Mouse (Mus musculus): ENCODE measurements around the gene Olfr243.
"Not testable (repeated sequence)": the region's sequence is repeated elsewhere in the genome, so short reads cannot be mapped to it uniquely, and the experiment has no call there.

Olfr243 gene
- long read RNA-seq, experiment 1, result 0 reads
- long read RNA-seq, experiment 2, result 0 reads

DNA sequence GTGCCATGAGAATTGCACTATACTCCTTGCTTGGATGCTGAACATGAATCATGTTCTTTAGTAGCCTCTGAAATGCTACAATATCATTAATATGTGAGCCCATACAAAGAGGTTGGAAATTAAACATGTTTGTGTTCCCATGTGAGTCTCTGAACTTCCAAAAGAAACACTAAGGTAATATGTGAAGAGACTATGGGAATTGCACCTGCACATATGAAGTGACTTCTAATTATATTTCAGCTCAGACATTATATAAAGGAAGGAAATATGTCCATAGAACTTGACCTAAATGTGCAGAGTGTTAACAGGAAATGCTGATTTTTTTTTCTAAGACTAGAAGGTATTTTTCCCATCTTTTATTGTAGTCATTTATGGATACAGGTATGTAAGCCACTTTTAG lies at the start of gene Olfr243:
Gene Olfr243, plus strand, starts transcription at position 301 of the 400 bp plus-strand sequence.
- intact Hi-C loops (cut with DNase I), result no loop called here

DNA sequence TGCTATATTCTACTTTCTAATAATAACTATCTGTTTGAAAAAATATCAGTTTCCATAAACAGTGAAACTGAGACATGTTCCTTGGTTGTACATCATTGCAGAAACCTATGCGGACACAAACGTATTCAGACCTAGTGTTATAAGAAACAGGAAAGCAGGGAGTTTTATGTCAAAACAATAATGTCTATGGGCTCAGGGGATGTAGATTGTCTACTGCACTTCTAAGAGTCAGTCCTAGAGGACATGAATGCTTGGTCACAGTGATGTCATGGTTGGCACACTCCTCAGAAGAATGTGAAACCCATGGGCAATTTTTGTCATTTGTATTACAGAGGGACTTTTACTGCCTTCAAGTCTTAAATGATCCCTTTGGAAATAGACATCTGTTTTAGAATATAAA lies 43.4 kb upstream of the Olfr243 start, which contains the start of gene Olfr624:
Gene Olfr624, minus strand, starts transcription at position 101 of the 400 bp plus-strand sequence.
- intact Hi-C loops (cut with DNase I), result no loop called here

DNA sequence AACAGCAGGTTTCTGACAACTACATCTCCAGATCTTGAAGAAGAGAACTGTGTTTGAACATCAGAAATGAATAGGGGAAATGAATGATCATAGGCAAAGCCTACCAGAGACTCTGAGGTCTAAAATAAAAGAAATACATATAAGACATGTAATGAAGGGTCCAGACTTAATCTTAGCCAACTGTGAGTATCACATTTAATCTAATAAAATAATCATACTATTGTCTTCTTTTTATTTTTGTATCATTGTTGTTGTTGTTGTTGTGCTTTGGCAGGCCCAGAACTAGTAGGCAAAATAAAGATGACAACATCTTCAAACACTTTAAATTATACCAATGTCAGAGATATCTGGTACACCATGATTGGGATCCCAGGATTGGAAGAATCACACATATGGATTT lies 32.1 kb upstream of the Olfr243 start, which contains the start of gene Olfr625-ps1:
Gene Olfr625-ps1, plus strand, starts transcription at position 301 of the 400 bp plus-strand sequence.
- intact Hi-C loops (cut with DNase I), result no loop called here

DNA sequence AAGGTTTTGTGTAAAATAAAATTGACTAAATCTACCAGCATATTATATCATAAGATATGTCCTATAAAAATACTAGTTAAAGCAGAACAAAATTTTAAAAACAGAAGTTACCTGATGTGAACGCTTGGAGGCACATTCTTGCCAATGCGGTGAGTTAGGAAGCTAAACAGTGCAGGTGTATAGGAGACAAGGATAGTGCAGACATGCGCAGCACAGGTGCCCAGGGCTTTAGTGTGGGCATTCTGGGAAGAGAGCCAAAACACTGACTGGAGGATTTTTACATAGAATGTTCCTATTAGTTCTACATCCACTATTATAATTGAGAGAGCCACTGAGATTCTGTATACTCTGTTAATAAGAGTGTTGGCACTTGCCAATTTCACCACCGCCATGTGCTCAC lies 15.0 kb upstream of the Olfr243 start:
- intact Hi-C loops (cut with DNase I), result no loop called here

DNA sequence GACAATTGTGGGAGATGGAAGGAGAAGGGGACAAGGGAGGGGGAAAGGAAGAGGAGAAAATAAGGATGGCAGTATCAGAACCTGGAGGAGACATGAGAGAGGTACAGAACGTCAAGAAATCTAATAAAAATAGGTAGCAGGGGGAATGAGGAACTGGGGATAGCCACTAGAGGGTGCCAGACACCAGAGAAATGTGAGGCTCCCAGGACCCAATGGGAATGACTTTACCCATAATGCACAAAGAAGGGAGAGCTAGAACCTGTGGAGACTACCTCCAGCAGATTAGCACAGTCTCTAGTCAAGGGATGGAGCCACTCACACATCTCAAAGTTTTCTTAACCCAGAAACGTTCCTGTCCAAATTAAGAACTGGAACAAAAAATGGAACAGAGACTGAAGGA lies 2.4 kb upstream of the Olfr243 start:
- intact Hi-C loops (cut with DNase I), result no loop called here

DNA sequence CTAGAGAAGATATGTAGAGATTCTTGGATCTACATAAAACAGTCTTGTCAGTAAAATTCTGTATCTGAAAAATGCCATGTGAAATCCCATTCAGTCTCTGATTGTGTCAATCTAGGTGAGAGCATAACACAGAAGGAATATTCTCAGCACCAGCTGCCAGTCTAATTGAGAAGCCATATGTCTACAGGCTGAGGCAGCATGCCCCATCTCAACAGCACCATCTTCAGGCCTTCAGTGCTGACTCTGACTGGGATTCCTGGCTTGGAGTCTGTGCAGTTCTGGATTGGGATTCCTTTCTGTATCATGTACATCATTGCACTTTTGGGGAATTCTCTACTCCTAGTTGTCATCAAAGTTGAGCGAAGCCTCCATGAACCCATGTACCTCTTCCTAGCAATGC lies 1.9 kb downstream of the Olfr243 start:
- intact Hi-C loops (cut with DNase I), result not testable (repeated sequence)

DNA sequence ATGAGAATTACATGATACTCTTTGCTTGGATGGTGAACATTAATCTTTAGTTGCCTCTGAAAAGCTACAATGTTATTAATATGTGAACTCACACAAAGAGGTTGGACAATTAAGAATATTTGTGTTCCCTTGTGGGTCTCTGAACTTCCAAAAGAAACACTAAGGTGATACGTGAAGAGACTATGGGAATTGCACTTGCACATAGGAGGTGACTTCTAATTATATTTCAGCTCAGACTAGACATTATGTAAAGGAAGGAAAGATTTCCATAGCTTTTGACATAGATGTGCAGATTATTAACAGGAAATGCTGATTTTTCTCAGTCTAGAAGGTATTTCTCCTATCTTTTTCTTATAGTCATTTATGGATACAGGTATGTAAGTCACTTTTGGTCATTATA lies 15.6 kb downstream of the Olfr243 start, which contains the start of gene Olfr628:
Gene Olfr628, plus strand, starts transcription at position 301 of the 400 bp plus-strand sequence.
- intact Hi-C loops (cut with DNase I), result no loop called here

DNA sequence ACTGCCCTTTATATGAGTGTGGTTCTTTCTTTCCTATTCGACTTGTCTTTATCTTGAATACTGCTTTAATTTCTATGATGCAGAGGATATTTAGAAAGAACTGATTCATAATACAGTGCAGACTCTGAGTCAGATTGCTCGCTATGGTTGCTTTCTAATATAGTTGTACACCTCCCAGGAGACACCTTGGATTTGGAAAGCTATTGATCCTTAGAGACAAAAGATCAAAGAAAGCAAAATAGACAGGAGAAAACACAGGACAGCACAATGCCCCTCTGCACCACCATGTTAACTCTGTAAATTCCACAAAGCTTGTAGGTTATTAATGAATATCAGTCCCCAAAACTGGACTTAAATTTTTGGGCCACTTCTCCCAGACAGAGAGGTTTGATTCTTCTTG lies 30.4 kb downstream of the Olfr243 start, which contains the start of gene Olfr629:
Gene Olfr629, minus strand, starts transcription at position 101 of the 400 bp plus-strand sequence.
- intact Hi-C loops (cut with DNase I), result no loop called here

DNA sequence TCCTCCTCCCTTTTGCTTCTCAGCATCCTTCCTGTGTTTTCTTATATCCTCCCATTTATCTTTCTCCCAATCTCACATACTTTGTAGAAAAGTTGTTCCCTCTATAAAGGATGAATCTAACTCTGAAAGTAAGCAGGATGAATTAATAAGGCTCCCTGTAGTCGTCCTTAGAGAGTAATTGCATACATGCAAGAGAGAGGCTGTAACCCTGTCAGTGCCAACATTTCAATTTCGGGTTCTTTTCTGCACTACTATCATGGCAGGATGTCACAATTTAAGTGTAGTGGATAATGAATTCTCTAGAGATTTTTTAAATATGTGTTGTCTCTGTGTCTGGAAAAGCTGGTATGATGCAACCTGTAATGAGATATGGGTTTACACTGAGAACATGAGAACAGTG lies 42.8 kb downstream of the Olfr243 start, which contains the start of gene Olfr630:
Gene Olfr630, minus strand, starts transcription at position 101 of the 400 bp plus-strand sequence.
- intact Hi-C loops (cut with DNase I), result no loop called here

DNA sequence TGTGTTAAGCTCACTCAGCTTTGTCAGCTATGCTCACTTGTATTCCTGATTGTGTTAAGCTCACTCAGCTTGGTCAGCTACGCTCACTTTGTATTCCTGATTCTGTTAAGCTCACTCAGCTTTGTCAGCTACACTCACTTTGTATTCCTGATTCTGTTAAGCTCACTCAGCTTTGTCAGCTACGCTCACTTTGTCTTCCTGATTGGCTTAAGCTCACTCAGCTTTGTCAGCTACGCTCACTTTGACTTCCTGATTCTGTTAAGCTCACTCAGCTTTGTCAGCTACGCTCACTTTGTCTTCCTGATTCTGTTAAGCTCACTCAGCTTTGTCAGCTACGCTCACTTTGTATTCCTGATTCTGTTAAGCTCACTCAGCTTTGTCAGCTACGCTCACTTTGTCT lies 47.7 kb downstream of the Olfr243 start:
- intact Hi-C loops (cut with DNase I), result not testable (repeated sequence)

DNA sequence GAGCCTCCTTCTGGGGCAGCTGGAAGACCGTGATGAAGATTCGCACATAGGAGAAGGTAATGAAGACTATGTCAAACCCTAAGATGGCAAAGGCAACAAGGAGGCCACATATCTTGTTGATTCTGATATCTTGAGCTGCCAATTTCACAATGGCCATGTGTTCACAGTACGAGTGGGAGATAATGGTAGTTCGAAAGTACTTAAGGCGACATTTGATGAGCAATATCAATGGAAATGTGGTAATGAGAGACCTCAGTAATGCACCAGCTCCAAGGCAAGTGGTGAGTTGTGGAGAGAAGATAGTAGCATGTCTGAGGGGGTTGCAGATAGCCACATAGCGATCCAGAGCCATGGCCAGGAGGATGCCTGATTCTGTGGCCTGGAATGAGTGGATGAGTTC lies 53.2 kb downstream of the Olfr243 start:
- intact Hi-C loops (cut with DNase I), result not testable (repeated sequence)
